Mouse (Mus musculus): ENCODE measurements around the gene Omg. TPM values are rescaled to one million over a fixed set of nuclear protein-coding genes. Genes with fewer than 3 reads are reported as not detected.
A peak's percentile ranks its signal among the peaks of the same experiment; 100 is the strongest.

Omg gene
- polyA plus RNA-seq, 1 experiment from 2014 or later = 3.3 TPM

GRCm38 (mm10) chr11:79511970-79512369 lies 8.1 kb upstream of the Omg start:
- Histone ChIP-seq H3K4me3 (replicated peaks) (no peak overlapping the region), H3K4me1 (replicated peaks) (no peaks in the 10 kb centered on the region), H3K27ac (no peak overlapping the region), H3K4me2 (replicated peaks) (no peak overlapping the region), H3K36me3 (no peaks in the 10 kb centered on the region), H3K9ac (replicated peaks) (no peak overlapping the region), H3K9me3 (no peaks in the 10 kb centered on the region), H3K27me3 (no peaks in the 10 kb centered on the region)
- ATAC-seq = no peak
- 95% methylated on average over 3 of the region's 3 CpGs for WGBS

- H3K36me3 ChIP-seq = no peaks in the 10 kb centered on the region
- no peak overlapping the region for H3K9ac ChIP-seq (replicated peaks)
- H3K4me2 ChIP-seq (replicated peaks) = no peak overlapping the region
- 66% methylated on average over 7 of the region's 7 CpGs for WGBS
- H3K4me1 ChIP-seq (replicated peaks) = peaks cover 16% of the 10 kb centered on the region
- no peaks in the 10 kb centered on the region for H3K9me3 ChIP-seq
- ATAC-seq = no peak
- H3K27ac ChIP-seq = no peak overlapping the region
- no peak overlapping the region for H3K4me3 ChIP-seq (replicated peaks)
- H3K27me3 ChIP-seq = no peaks in the 10 kb centered on the region
These were observed 622 bp upstream of the Omg start for GRCm38 (mm10) chr11:79504506-79504905.

- Histone ChIP-seq H3K36me3 (no peaks in the 10 kb centered on the region), H3K27ac (peak overlapping the region; percentile 64; the same call in 1 of the 2 replicates), H3K4me3 (replicated peaks) (no peak overlapping the region), H3K9ac (replicated peaks) (no peak overlapping the region), H3K4me2 (replicated peaks) (no peak overlapping the region), H3K4me1 (replicated peaks) (peaks cover 16% of the 10 kb centered on the region), H3K9me3 (no peaks in the 10 kb centered on the region), H3K27me3 (no peaks in the 10 kb centered on the region)
- no peak for ATAC-seq
- WGBS = 19% methylated on average over 2 of the region's 2 CpGs
These were observed 967 bp downstream of the Omg start for GRCm38 (mm10) chr11:79502917-79503316.

DNA sequence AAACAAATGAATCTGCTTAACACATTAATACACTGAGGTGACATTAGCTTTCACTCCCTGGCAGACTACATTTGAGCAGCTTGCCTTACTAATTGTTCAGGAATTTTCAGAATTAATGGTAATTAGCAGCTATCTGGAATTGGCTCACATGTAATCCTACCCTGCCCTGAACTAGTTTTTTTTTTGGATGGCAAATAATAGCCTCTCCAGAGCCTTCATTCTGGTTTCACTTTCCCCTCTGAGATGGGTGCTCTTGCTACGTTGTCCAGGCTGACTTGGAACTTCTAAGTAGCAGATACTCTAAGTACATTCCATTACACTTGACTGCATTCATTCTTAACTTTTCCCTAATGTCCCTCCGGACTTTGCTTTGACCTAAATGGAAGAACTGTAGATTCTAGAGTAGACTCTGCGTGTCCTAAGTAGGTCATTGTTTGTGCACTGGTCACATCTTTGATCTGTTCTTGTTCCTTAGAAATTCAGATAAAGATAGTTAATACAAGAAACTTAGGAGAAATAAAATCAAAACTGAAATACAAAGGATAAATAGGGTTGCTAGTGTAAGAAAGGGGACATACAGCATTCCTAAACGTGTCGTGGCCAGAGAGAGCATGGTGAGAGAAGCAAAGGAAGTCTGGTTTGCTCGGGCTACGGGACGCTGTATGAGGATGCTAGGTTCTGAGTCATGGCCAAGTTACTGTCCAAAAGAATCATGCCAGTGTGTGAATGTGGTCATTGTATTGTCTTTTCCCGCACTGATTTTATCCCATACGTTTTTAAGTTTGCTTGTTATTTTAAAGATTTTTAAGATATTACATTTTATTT lies 8.7 kb downstream of the Omg start:
- no peak overlapping the region for H3K9ac ChIP-seq (replicated peaks)
- ATAC-seq = no peak
- H3K36me3 ChIP-seq = peaks cover 3% of the 10 kb centered on the region
- H3K9me3 ChIP-seq = no peaks in the 10 kb centered on the region
- 74% methylated on average over 10 of the region's 10 CpGs for WGBS
- H3K4me1 ChIP-seq (replicated peaks) = no peaks in the 10 kb centered on the region
- H3K4me3 ChIP-seq (replicated peaks) = no peak overlapping the region
- H3K4me2 ChIP-seq (replicated peaks) = no peak overlapping the region
- H3K27me3 ChIP-seq = no peaks in the 10 kb centered on the region
- H3K27ac ChIP-seq = no peak overlapping the region

DNA sequence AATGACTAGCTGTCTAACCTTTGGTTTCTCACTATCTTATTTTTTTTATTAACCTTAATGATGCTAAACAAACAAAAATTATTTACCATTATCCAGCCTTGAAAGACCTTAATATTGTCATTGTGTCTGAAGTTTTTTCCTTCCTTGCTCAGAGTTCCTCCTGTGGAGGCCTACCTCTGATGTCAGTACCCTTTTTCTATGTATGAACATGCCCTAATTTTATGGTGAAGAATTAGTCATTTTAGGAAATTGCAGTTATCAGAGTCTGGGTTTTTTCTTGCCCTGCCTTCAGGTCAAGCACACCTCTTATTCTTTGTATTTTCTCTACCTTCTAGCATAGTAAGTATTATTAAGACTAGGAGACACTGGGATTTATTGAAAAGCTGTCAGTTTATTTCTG lies 19.2 kb downstream of the Omg start:
- Histone ChIP-seq H3K36me3 (peaks cover 22% of the 10 kb centered on the region), H3K4me2 (replicated peaks) (no peak overlapping the region), H3K4me1 (replicated peaks) (no peaks in the 10 kb centered on the region), H3K9ac (replicated peaks) (no peak overlapping the region), H3K9me3 (no peaks in the 10 kb centered on the region), H3K27me3 (no peaks in the 10 kb centered on the region), H3K27ac (no peak overlapping the region), H3K4me3 (replicated peaks) (no peak overlapping the region)
- no peak for ATAC-seq

DNA sequence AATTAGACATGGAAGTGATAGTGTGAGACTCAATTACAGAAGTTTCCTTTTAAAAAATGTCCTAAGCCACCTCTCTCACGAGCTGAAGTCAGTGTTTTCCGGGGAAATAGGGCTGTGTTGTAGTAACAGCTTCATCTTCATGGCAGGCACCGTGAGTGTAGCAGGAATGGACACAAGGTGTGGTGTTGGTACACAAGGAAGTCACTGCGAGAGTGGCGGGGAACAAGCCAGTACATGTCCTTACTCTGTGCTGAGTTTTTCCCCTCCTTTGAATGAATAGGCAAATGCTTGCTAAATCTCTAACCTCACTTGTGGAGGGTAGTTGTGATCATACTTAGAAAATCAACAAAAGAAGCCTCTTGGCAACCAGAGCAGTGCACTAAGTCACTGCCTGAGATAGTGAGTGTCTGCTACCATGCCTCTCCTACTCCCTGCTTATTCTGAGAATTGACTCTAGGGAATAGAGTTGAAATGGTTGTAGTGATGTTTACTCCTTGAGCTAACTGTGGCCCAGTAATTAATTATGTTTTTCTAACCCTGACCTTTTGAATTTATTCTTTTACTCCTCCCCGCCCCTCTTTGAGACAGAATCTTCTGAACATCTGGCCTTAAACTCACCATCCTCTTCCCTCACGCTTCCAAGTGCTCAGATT lies 19.9 kb downstream of the Omg start:
- no peak for ATAC-seq
- Histone ChIP-seq H3K4me2 (replicated peaks) (no peak overlapping the region), H3K36me3 (peaks cover 24% of the 10 kb centered on the region), H3K4me1 (replicated peaks) (no peaks in the 10 kb centered on the region), H3K9ac (replicated peaks) (no peak overlapping the region), H3K9me3 (no peaks in the 10 kb centered on the region), H3K27me3 (no peaks in the 10 kb centered on the region), H3K4me3 (replicated peaks) (no peak overlapping the region), H3K27ac (no peak overlapping the region)
- 89% methylated on average over 7 of the region's 7 CpGs for WGBS

DNA sequence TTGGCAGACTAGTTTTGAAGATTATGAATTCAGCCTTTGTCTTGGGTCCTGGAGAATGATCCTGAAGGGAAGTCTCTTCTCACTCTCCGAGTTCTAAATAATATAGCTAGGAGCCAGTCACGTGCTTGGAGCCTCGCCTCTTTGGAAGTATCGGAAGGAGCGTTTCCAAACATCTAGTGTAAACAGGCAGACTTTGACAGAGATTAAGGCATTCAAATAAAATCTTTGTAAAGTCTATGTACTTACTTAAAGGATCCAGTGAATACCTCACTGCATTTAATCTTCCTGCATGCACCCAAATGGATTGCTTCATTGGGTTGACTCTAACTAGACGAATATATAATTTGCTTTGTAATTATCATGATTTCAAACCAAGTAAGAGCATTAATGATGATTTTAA lies 20.5 kb downstream of the Omg start:
- H3K27me3 ChIP-seq = no peaks in the 10 kb centered on the region
- H3K4me2 ChIP-seq (replicated peaks) = no peak overlapping the region
- no peak for ATAC-seq
- H3K27ac ChIP-seq = no peak overlapping the region
- no peak overlapping the region for H3K9ac ChIP-seq (replicated peaks)
- no peaks in the 10 kb centered on the region for H3K4me1 ChIP-seq (replicated peaks)
- no peaks in the 10 kb centered on the region for H3K9me3 ChIP-seq
- no peak overlapping the region for H3K4me3 ChIP-seq (replicated peaks)
- WGBS = 92% methylated on average over 6 of the region's 6 CpGs
- peaks cover 25% of the 10 kb centered on the region for H3K36me3 ChIP-seq

- ATAC-seq = no peak
- H3K9ac ChIP-seq (replicated peaks) = no peak overlapping the region
- WGBS = 89% methylated on average over 1 of the region's 1 CpGs
- H3K9me3 ChIP-seq = no peaks in the 10 kb centered on the region
- no peak overlapping the region for H3K27ac ChIP-seq
- peaks cover 48% of the 10 kb centered on the region for H3K36me3 ChIP-seq
- no peaks in the 10 kb centered on the region for H3K27me3 ChIP-seq
- no peaks in the 10 kb centered on the region for H3K4me1 ChIP-seq (replicated peaks)
- H3K4me2 ChIP-seq (replicated peaks) = no peak overlapping the region
- H3K4me3 ChIP-seq (replicated peaks) = no peak overlapping the region
These were observed 35.8 kb downstream of the Omg start for GRCm38 (mm10) chr11:79468097-79468496.

DNA sequence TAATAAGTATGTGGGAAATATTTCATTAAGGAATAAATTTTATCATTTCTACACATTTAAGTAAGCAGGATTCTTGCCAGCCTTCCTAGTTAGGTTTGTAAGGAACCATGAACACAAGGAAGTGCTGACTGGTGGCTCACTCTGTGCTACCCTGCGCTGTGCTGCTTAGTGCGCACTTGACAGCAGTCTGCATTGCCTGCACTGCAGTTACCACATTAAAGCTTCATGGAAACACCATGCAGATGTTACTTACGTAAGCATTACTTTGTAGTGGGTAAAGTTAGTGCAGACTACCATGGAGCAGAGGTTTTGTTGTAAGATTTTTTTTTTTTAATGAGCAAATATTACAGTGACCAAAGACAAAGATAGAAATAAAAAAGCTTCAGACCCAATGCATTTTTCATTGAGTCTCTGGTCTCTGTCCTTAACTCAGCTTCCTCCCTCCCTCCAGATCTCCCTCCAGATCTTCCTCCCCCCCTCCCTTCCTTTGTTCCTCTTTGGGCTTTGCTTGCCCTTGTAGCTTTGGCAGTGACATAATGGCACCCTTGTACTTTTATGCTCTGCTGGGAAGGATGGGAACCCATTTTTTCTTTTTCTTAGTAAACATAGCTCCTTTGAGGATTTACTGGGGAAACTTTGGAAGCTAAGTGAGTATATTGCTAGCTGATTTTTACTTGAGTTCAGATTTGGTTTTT lies 43.0 kb downstream of the Omg start:
- no peak overlapping the region for H3K4me3 ChIP-seq (replicated peaks)
- no peaks in the 10 kb centered on the region for H3K9me3 ChIP-seq
- no peaks in the 10 kb centered on the region for H3K27me3 ChIP-seq
- 93% methylated on average over 3 of the region's 3 CpGs for WGBS
- H3K4me2 ChIP-seq (replicated peaks) = no peak overlapping the region
- H3K36me3 ChIP-seq = peaks cover 46% of the 10 kb centered on the region
- H3K4me1 ChIP-seq (replicated peaks) = no peaks in the 10 kb centered on the region
- no peak overlapping the region for H3K9ac ChIP-seq (replicated peaks)
- H3K27ac ChIP-seq = no peak overlapping the region
- ATAC-seq = no peak

DNA sequence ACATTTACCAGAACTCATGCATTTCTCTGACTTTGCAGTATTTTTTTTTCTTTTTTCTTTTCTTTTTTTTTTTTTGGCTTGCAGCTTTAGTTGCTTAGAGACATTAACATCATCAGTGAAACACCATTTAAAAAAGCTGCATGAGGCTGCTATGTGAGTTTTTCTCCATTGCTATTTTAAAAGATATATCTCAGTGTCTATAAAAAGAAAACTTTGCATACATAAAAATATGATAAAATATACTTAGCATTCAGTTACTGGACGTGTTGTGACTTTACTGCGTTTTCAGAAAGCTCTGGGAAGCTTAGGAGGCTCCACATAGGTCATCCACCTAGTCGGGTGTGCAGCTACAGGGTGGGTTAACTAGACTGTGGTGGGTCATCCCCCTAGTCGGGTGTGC lies 44.0 kb downstream of the Omg start:
- Histone ChIP-seq H3K9me3 (no peaks in the 10 kb centered on the region), H3K9ac (replicated peaks) (no peak overlapping the region), H3K4me2 (replicated peaks) (no peak overlapping the region), H3K27me3 (no peaks in the 10 kb centered on the region), H3K4me1 (replicated peaks) (no peaks in the 10 kb centered on the region), H3K27ac (no peak overlapping the region), H3K4me3 (replicated peaks) (no peak overlapping the region), H3K36me3 (peaks cover 46% of the 10 kb centered on the region)
- 91% methylated on average over 4 of the region's 4 CpGs for WGBS
- ATAC-seq = no peak

GRCm38 (mm10) chr11:79457928-79458327 lies 46.0 kb downstream of the Omg start:
- Histone ChIP-seq H3K4me2 (replicated peaks) (no peak overlapping the region), H3K4me3 (replicated peaks) (no peak overlapping the region), H3K27ac (no peak overlapping the region), H3K9me3 (no peaks in the 10 kb centered on the region), H3K9ac (replicated peaks) (no peak overlapping the region), H3K4me1 (replicated peaks) (no peaks in the 10 kb centered on the region), H3K27me3 (no peaks in the 10 kb centered on the region), H3K36me3 (peaks cover 48% of the 10 kb centered on the region)
- WGBS = 88% methylated on average over 3 of the region's 3 CpGs
- no peak for ATAC-seq

- H3K9ac ChIP-seq (replicated peaks) = no peak overlapping the region
- H3K27me3 ChIP-seq = no peaks in the 10 kb centered on the region
- H3K36me3 ChIP-seq = peaks cover 57% of the 10 kb centered on the region
- H3K9me3 ChIP-seq = no peaks in the 10 kb centered on the region
- no peaks in the 10 kb centered on the region for H3K4me1 ChIP-seq (replicated peaks)
- no peak for ATAC-seq
- no peak overlapping the region for H3K27ac ChIP-seq
- no peak overlapping the region for H3K4me2 ChIP-seq (replicated peaks)
- H3K4me3 ChIP-seq (replicated peaks) = no peak overlapping the region
These were observed 50.9 kb downstream of the Omg start for GRCm38 (mm10) chr11:79452966-79453365.

All from midbrain, embryonic 13.5 days (tissue).